Mouse (Mus musculus) CH12.LX (cell line): ENCODE measurements around the gene Drap1. TPM values are rescaled to one million over a fixed set of nuclear protein-coding genes. Genes with fewer than 3 reads are reported as not detected.

Experiments used
- DNase-seq: peaks from one replicate; pipeline ENCODE4 v3.0.0-alpha.2; 2013; ENCODE audit errors: extremely low read depth
- H3K27ac ChIP-seq: 2 replicates; pipeline ENCODE4 v1.5.1; 2012; ENCODE audit warnings: low read depth, mild to moderate bottlenecking, control low read depth, moderate library complexity; ENCODE audit not compliant: insufficient read depth
- H3K27me3 ChIP-seq: replicated peaks from 2 replicates; pipeline ENCODE3; 2012; ENCODE audit warnings: inconsistent platforms
- H3K36me3 ChIP-seq, 2 experiments: replicated peaks in 1 of 2; 2 replicates each; pipeline versions ENCODE3 to v1.6.1; 2012; ENCODE audit warnings: inconsistent platforms in 1 of 2, low read length in 1 of 2, mild to moderate bottlenecking in 1 of 2, mixed read lengths in 1 of 2, moderate library complexity in 1 of 2; ENCODE audit not compliant: control insufficient read depth in 1 of 2, insufficient read depth in 1 of 2
- H3K4me1 ChIP-seq, 2 experiments: 2 replicates each; pipeline ENCODE4 v1.6.1; 2012; ENCODE audit warnings: inconsistent platforms in 1 of 2, moderate library complexity in 1 of 2; ENCODE audit not compliant: insufficient read depth in 2 of 2, control insufficient read depth in 1 of 2
- H3K4me2 ChIP-seq: 2 replicates; pipeline ENCODE4 v1.6.1; 2012; ENCODE audit warnings: low read depth, mild to moderate bottlenecking, control low read depth; ENCODE audit not compliant: poor library complexity, insufficient read depth, severe bottlenecking
- H3K4me3 ChIP-seq, 3 experiments: fragments of 150-350 bp in 1 of 3; sonication (generic) in 1 of 3; replicated peaks in 1 of 3; 2 replicates each; pipeline versions ENCODE3 to v1.5.1; 2011 to 2012; ENCODE audit warnings: low read depth in 2 of 3, low read length in 2 of 3, mild to moderate bottlenecking in 2 of 3, moderate library complexity in 2 of 3, control low read depth in 1 of 3, improper control_type of control experiment in 1 of 3, inconsistent platforms in 1 of 3, mixed read lengths in 1 of 3; ENCODE audit not compliant: poor library complexity in 1 of 3
- H3K79me2 ChIP-seq: replicated peaks from 2 replicates; pipeline ENCODE4 v1.6.1; 2012; ENCODE audit warnings: mild to moderate bottlenecking, moderate library complexity; ENCODE audit not compliant: control insufficient read depth, poor library complexity, insufficient read depth, severe bottlenecking; ENCODE audit errors: extremely low read depth
- H3K9ac ChIP-seq: 2 replicates; pipeline ENCODE4 v1.6.1; 2012; ENCODE audit warnings: low read depth, mild to moderate bottlenecking, control low read depth, moderate library complexity; ENCODE audit not compliant: insufficient read depth
- H3K9me3 ChIP-seq: replicated peaks from 2 replicates; pipeline ENCODE3; 2012; ENCODE audit warnings: low read length, inconsistent platforms, mixed read lengths
- EP300 ChIP-seq: IDR thresholded peaks from 2 replicates; pipeline ENCODE4 v1.6.1; 2011; ENCODE audit warnings: low read length, improper control_type of control experiment
- ETS1 ChIP-seq: conservative IDR thresholded peaks from 2 replicates; pipeline ENCODE4 v1.6.1; 2012; ENCODE audit warnings: low read depth, mild to moderate bottlenecking, inconsistent platforms, low read length, improper control_type of control experiment, moderate library complexity
- HCFC1 ChIP-seq: IDR thresholded peaks from 2 replicates; pipeline ENCODE4 v1.6.1; 2012; ENCODE audit warnings: low read depth, mild to moderate bottlenecking, inconsistent platforms, low read length, improper control_type of control experiment
- JUN ChIP-seq: IDR thresholded peaks from 2 replicates; pipeline ENCODE4 v1.6.1; 2011; ENCODE audit warnings: low read depth, mild to moderate bottlenecking, low read length, improper control_type of control experiment, moderate library complexity; ENCODE audit not compliant: insufficient read depth
- JUND ChIP-seq: conservative IDR thresholded peaks from 2 replicates; pipeline ENCODE4 v1.6.1; 2011; ENCODE audit warnings: low read depth, low read length, improper control_type of control experiment
- NELFE ChIP-seq: IDR thresholded peaks from 2 replicates; pipeline ENCODE4 v1.6.1; 2011; ENCODE audit warnings: low read depth, low read length, improper control_type of control experiment
- NRF1 ChIP-seq: IDR thresholded peaks from 2 replicates; pipeline ENCODE4 v1.6.1; 2014; ENCODE audit warnings: low read depth, mild to moderate bottlenecking, inconsistent platforms, low read length, improper control_type of control experiment, moderate library complexity
- POLR2A ChIP-seq: IDR thresholded peaks from 2 replicates; pipeline ENCODE4 v1.6.1; 2011; ENCODE audit warnings: low read depth, mild to moderate bottlenecking, improper control_type of control experiment, low read length
- RAD21 ChIP-seq: IDR thresholded peaks from 2 replicates; pipeline ENCODE4 v1.6.1; 2011; ENCODE audit warnings: low read depth, mild to moderate bottlenecking, low read length, improper control_type of control experiment, moderate library complexity
- SIN3A ChIP-seq: IDR thresholded peaks from 2 replicates; pipeline ENCODE4 v1.6.1; 2012; ENCODE audit warnings: low read length, improper control_type of control experiment, inconsistent platforms
- SMC3 ChIP-seq: IDR thresholded peaks from 2 replicates; pipeline ENCODE4 v1.6.1; 2011; ENCODE audit warnings: low read depth, low read length, improper control_type of control experiment
- TCF12 ChIP-seq: IDR thresholded peaks from 2 replicates; pipeline ENCODE4 v1.6.1; 2014; ENCODE audit warnings: low read depth, mild to moderate bottlenecking, inconsistent platforms, low read length, improper control_type of control experiment
- USF1 ChIP-seq: IDR thresholded peaks from 2 replicates; pipeline ENCODE4 v1.6.1; 2014; ENCODE audit warnings: low read depth, mild to moderate bottlenecking, inconsistent platforms, low read length, improper control_type of control experiment
- ZC3H11A ChIP-seq: IDR thresholded peaks from 2 replicates; pipeline ENCODE4 v1.6.1; 2012; ENCODE audit warnings: low read depth, mild to moderate bottlenecking, inconsistent platforms, low read length, improper control_type of control experiment
- dilution Hi-C: fragments of 300-500 bp; cut with MboI; formaldehyde crosslinking; loops from 2 replicates; pipeline ENCODE4 v1.14.3; 2020; ENCODE audit warnings: low sequenced_read_pairs; ENCODE audit not compliant: extremely low pct_unique_long_range_greater_than_20kb, extremely low pct_ligation_motif_present
- in situ Hi-C: fragments of 300-500 bp; cut with MboI; formaldehyde crosslinking; loops from 3 replicates; pipeline ENCODE4 v1.14.3; 2019; ENCODE audit warnings: low sequenced_read_pairs, low pct_ligation_motif_present, low pct_unique_long_range_greater_than_20kb, mixed read lengths
- polyA plus RNA-seq: library from polyadenylated mRNA; unstranded; fragments of >175 nt; gene quantifications from 2 replicates; pipeline ENCODE4 v1.2.1, GENCODE M21; 2012; ENCODE audit warnings: low read depth; ENCODE audit not compliant: insufficient read length
- total RNA-seq, 2 experiments: library from RNA; depleted of rRNA; stranded (reverse); fragments of 300-350 nt in 1 of 2; fragments of >200 nt in 1 of 2; gene quantifications; 2 replicates each; pipeline ENCODE4 v1.2.3; 2012 to 2014

Gene Drap1
- total and polyA plus RNA-seq, 3 experiments: 73.3 to 180 (median 143) TPM

- Histone ChIP-seq H3K36me3 (peaks cover 21 to 59% of the 10 kb centered on the region in 2 experiments), H3K4me3 (no peak overlapping the region), H3K27me3 (no peaks in the 10 kb centered on the region), H3K4me2 (no peak overlapping the region), H3K27ac (no peak overlapping the region), H3K4me1 (peaks cover 6 to 15% of the 10 kb centered on the region in 2 experiments), H3K79me2 (no peaks in the 10 kb centered on the region), H3K9ac (no peak overlapping the region), H3K9me3 (no peaks in the 10 kb centered on the region)
- in situ Hi-C loops: no loop called here
- DNase-seq: no peak
- TF ChIP-seq ETS1: no peak
- TF ChIP-seq JUND: no peak
- no peak for TF ChIP-seq EP300
- no peak for TF ChIP-seq JUN
- no peak for TF ChIP-seq ZC3H11A
- TF ChIP-seq NELFE: no peak
- TF ChIP-seq SIN3A: no peak
- dilution Hi-C loops: no loop called here
Observed at GRCm38 (mm10) chr19:5419630-5420029, 5.1 kb downstream of the Drap1 start.

DNA sequence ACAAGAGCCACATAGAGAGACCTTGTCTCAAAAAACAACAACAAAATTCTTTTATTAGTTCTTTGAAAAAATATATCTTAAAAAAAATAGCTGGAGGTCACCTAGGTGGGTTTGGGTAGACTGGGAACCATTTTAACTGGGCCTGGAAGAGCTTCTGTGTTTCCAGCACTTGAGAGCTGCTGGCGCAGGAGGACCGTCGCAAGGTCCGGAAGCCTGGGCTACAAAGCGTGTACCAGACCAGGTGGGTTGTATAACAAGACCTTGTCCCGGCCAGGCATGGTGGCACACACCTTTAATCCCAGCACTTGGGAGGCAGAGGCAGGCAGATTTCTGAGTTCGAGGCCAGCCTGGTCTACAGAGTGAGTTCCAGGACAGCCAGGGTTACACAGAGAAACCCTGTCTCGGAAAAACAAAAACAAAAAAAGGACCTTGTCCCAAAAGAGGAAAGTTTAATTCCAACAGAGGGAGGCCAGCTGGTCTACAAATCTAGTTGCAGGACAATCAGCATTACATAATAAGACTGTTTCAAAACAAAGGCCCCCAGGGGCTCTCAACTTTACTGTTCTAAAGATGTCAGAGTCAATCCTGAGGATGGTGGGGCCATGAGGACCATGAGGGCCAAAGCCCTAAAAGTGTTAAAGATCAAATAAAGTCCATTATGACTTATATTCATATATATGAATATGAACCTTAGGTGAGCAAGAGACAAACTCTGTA, 5.9 kb downstream of the Drap1 start:
- in situ Hi-C loops: no loop called here
- Histone ChIP-seq H3K9me3 (no peaks in the 10 kb centered on the region), H3K27me3 (no peaks in the 10 kb centered on the region), H3K27ac (no peak overlapping the region), H3K4me3 (no peak overlapping the region), H3K9ac (no peak overlapping the region), H3K4me1 (peaks cover 6 to 15% of the 10 kb centered on the region in 2 experiments), H3K36me3 (peaks cover 21 to 59% of the 10 kb centered on the region in 2 experiments), H3K4me2 (no peak overlapping the region), H3K79me2 (no peaks in the 10 kb centered on the region)
- no peak for DNase-seq
- TF ChIP-seq NRF1: no peak
- TF ChIP-seq HCFC1: no peak
- no peak for TF ChIP-seq SMC3
- TF ChIP-seq TCF12: no peak
- no peak for TF ChIP-seq POLR2A
- TF ChIP-seq EP300: no peak
- no peak for TF ChIP-seq RAD21
- TF ChIP-seq USF1: no peak
- dilution Hi-C loops: no loop called here
